Mouse (Mus musculus): ENCODE data around the gene Ttll9.

The Ttll9 gene

DNA sequence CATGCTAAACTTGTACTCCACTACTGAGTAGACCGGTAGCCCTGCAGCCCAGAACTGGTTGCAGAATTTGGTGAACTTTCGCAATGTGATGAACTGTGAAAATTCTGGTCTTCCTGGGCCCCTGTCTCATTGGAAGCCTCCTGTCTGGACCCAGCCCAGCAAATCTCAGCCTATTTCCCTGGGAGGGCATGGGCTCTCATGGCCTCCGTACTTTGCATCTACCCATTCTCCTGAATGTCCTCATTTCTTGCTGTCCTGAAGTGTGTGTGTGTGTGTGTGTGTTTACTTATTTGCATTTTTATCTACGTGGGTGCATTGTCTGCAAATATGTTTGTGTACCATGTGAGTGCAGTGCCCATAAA is 87.7 kb downstream of the Ttll9 start:
- DNase-seq (ENCODE audit: low spot score in 2 of 2), result no peak

DNA sequence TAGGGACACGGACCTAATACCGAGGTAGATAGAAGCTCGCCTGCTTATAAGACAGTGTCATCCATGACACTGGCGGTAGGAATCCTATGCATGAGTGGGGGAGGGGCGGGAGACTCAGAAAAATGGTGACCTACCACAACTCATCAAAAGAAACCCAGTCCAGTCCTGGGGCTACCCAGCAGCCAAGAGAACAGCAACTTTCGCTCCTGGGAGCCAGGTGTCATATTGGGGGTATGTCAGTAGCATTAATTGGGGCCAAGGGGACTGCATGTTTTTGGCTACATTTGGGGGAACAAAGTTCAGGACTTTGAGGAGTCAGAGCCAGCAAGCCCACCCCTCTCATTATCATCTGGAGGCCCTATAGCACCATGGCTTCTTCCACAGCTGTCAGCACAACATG is 88.8 kb downstream of the Ttll9 start:
- DNase-seq (ENCODE audit: low spot score in 2 of 2), result no peak

- DNase-seq (ENCODE audit: low spot score in 2 of 2), result no peak
Measured at GRCm38 (mm10) chr2:153051537-153051936, 89.3 kb downstream of the Ttll9 start.

GRCm38 (mm10) chr2:153052700-153053351 is 90.5 kb downstream of the Ttll9 start:
- no peak for DNase-seq (ENCODE audit: low spot score in 2 of 2)

GRCm38 (mm10) chr2:153053896-153054295 is 91.6 kb downstream of the Ttll9 start:
- no peak for DNase-seq (ENCODE audit: low spot score in 2 of 2)

GRCm38 (mm10) chr2:153055270-153055920 is 93.1 kb downstream of the Ttll9 start:
- no peak for DNase-seq (ENCODE audit: low spot score in 2 of 2)

Data from natural killer cell, adult 2 months (primary cell).